Mouse (Mus musculus) gastrocnemius, postnatal 4 days (tissue): ENCODE results near the gene Myo18b. TPM values are rescaled to one million over a fixed set of nuclear protein-coding genes. Genes with fewer than 3 reads are reported as not detected.

Experiments
- DNase-seq, 2 experiments: peaks; one replicate each; pipeline ENCODE4 v3.0.0; 2021 to 2022; ENCODE audit warnings: low spot score in 2 of 2, mixed read lengths in 2 of 2
- long read RNA-seq, 2 experiments: library from polyadenylated mRNA; stranded (forward); transcript quantifications; one replicate each; pipeline ENCODE4 v2.0.0; 2021
- total RNA-seq, 2 experiments: library from RNA; stranded (reverse); gene quantifications; 2 replicates each; pipeline ENCODE4 v1.2.3; 2021

Gene Myo18b
- total RNA-seq = 100 to 1,000 TPM; 213 TPM
- long read RNA-seq, experiment 1, full-length matches to known transcripts = 11 of 104 reads
- long read RNA-seq, experiment 1, partial matches to known transcripts = 78 of 104 reads
- long read RNA-seq, experiment 1, other reads (novel, unspliced or antisense) = 15 of 104 reads
- long read RNA-seq, experiment 2, full-length matches to known transcripts = 17 of 179 reads
- long read RNA-seq, experiment 2, partial matches to known transcripts = 140 of 179 reads
- long read RNA-seq, experiment 2, other reads (novel, unspliced or antisense) = 22 of 179 reads

DNA sequence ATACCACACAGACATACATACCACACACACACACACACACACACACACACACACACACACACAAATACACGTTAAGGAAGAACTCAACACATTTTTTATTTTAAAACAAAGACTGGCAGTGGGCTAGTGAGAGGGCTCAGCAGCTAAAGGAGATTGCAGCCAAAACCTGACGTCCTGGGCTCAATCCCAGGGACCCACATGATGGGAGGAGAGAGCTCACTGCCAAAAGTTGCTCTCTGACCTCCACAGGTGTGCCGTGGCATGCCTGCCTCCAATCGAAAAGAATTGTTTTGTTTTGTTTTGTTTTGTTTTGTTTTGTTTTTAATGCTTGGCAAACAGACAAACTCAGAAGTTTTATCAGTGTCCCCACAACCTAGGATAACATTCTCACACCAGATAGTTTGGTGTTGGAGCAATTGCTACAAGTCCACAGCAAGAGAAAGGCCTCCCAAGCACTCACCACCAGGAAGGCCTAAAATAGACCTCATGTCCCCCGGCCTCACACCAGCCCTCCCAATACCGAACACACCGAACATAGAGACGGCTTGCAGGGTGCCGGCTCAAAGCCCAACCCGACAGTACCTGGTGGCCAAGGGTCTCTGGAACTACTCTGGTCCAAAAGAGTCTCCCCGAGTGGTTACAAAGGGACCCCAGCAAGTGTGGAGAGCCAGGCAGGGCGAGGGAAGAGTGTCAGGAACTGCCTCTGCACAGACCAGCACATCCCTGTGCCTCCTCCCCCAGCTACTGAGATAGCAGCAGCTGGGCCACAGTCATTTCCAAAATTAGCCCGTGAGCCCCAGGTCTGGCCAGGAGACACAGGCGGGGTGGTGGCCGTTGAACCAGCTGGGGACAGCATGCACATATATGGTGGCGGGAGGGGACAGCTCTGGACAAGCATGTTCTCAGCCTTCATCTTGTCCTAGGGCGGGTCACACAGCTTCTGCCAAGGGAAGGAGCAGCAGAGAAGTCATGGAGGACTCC is at the start of gene Myo18b:
Myo18b (minus strand) TSS at position 689 of the 981 bp plus-strand sequence.
- peak in 1 of 2 experiments; percentile 55 for DNase-seq

DNA sequence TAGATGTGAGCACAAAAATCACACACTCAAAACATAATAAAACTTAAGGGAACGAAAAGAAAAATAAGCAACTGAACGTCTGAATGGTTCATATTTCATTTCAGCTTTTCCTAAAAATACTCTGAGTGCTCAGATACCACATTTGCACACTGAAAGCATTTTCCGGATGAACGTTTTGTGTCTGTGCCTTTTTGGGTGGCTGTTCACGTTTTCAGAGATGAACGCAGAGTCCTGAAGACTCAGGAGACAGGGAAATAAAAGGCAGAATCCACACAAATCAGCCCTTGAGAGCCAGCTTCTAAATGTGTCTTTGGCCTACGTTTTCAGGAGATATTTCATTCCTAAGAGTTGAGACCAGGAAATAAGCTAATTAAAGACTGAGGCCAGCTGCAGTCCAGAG is 49.8 kb upstream of the Myo18b start:
- no peak for DNase-seq

GRCm38 (mm10) chr5:112942244-112942643 is 46.1 kb upstream of the Myo18b start:
- DNase-seq = no peak

DNA sequence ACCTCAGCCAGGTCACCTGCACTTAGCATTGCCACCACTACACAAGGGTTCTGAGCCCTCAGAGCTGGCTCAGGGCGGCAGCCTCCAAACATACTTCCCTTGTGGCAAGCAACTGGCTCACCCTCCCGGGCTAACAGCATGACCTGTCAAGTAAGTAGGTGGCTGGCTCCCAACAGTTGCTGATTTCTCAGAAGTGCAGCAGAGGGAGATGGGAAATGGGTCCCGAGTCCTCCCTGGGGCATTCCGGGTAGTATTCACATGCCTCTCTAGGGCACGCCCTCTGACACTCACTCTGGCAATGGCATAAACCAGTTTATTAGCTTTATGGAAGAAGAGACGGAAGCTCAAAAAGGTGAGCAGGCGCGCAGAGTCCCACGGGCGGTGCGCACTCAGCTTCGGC is 44.8 kb upstream of the Myo18b start:
- DNase-seq = no peak

DNA sequence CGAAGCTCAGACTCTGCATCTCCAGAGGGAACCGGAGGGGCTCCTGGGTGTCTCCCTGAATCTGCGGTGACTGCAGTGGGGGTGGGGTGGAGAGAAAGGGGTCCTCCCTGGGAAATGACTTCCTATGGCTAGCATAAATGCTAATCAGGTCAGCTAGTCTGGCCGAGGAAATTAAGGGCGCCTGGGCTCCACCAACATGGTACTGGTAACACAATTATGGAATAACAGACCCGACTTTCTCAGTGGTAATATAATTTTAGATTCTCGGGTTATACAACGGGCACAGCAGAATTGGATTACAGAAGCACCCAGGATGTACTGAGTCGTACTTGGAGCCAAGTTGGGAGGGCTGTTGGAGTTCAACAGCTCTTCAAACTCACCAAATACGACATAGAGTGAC is 40.5 kb upstream of the Myo18b start:
- DNase-seq = no peak

- no peak for DNase-seq
These were observed 39.3 kb upstream of the Myo18b start for GRCm38 (mm10) chr5:112935436-112935835.

GRCm38 (mm10) chr5:112932878-112933567 is 36.9 kb upstream of the Myo18b start:
- DNase-seq = no peak

- no peak for DNase-seq
These were observed 35.7 kb upstream of the Myo18b start for GRCm38 (mm10) chr5:112931901-112932300.

DNA sequence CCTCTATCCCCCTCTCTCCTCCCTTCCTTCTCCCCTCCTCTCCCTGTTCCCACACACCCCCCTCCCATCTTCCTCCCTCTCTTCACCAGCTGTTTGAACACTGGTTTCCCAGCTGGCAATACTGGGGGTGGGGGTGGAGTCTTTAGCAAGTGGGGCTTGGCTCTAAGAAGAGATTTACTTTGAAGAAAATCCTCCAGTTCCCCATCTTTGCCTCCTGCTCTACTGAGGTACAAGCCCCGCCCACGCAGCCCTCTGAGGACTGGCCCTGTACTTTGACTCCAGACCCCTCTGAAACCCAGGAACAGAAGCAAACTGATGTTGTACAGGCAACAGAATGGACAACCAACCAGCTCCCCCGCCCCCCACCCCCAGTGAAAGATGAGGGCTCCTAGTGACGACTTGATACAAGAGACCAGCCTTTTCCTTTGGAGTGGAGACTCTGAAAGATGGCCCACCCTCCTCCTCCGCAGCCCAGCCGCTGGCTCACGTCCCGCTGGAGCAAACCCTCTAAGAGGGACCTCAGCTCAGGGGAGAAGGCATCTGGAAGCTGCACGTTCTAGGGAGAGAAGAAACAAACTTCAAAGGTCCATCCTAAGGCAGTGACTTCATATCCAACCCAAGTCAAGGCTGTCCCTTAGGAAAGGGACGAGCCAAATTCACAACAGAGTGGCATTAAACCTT is 32.2 kb upstream of the Myo18b start:
- DNase-seq = no peak

DNA sequence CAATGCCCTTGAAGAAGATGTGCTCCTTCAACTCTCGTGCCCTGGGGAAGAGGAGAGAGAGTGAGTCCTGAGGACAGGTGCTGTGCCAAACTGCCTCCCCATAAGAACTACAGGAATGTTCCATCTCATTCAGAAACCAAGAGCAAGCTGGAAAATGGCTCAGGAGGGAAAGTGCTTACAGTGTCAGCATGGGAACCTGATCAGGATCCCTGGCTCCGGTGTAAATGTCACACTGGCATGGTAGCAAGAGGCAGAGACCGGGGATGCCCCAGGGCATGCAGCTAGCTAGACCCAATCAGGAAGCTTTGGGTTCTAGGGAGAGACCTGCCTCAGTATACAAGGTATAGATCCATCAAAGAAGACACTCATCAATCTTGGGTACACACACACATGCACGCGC is 29.3 kb upstream of the Myo18b start:
- DNase-seq = no peak

GRCm38 (mm10) chr5:112924806-112925205 is 28.6 kb upstream of the Myo18b start:
- DNase-seq = no peak

DNA sequence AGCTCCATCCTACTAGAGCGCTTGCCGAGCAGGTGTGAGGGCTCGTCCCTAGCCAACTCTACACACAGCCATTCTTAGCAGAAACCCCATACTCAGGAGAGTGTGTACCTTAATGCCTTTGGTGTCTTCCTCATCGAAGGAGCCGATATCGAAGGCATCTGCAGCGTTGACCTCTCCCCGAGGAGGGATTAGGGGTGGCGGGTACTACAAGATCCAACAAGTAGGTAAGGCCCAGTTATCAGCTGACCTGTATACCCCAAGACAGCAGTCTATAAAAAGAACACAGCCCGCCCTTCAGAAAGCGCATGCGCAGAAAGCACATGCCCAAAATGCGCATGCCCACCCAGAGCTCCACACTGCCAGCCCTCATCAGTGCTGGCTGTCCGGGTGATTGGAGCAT is 27.7 kb upstream of the Myo18b start:
- no peak for DNase-seq

GRCm38 (mm10) chr5:112921914-112922313 is 25.8 kb upstream of the Myo18b start:
- DNase-seq = no peak

GRCm38 (mm10) chr5:112910381-112910780 is 14.2 kb upstream of the Myo18b start:
- DNase-seq = no peak

GRCm38 (mm10) chr5:112908169-112908614 is 12.0 kb upstream of the Myo18b start:
- no peak for DNase-seq

DNA sequence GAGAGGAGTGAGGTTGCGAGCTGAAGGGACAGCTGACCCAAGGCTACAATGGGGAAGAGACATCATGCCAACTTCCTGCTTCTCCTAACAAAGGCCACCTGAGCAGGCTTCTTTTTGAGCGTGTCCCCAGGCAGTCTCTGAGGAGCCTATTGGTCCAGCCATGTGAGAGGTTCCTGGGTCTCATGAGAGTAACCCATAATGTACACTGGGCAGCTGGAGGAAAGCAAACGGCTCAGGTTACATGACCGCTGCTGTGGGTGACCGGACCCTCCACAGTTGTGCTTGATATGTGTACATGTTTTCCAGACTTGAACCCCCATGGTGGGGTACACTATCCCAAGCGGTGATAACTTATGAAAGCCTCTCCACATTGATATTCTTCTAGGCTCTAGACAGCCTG is 11.3 kb upstream of the Myo18b start:
- no peak for DNase-seq

GRCm38 (mm10) chr5:112893462-112894060 is 2.6 kb downstream of the Myo18b start:
- no peak for DNase-seq

DNA sequence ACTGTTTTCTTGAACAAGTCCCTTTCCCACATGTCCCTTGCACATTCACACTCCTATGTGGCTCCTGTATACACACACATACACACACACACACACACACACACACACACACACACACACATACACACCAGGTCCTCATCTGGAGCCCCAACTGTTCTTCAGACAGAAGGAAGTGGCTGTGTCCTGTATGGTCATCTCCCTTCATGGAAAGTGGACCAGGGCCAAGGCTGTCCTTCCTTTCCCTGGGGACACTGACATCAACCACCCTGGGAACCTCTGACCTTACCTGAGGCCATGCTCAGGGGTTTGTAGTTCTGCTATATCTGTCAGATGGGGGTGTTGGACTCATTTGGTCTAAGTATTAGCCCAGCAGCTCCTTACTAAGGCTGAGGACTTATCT is 3.8 kb downstream of the Myo18b start:
- DNase-seq = no peak

- no peak for DNase-seq
These were observed 7.5 kb downstream of the Myo18b start for GRCm38 (mm10) chr5:112888651-112889050.

DNA sequence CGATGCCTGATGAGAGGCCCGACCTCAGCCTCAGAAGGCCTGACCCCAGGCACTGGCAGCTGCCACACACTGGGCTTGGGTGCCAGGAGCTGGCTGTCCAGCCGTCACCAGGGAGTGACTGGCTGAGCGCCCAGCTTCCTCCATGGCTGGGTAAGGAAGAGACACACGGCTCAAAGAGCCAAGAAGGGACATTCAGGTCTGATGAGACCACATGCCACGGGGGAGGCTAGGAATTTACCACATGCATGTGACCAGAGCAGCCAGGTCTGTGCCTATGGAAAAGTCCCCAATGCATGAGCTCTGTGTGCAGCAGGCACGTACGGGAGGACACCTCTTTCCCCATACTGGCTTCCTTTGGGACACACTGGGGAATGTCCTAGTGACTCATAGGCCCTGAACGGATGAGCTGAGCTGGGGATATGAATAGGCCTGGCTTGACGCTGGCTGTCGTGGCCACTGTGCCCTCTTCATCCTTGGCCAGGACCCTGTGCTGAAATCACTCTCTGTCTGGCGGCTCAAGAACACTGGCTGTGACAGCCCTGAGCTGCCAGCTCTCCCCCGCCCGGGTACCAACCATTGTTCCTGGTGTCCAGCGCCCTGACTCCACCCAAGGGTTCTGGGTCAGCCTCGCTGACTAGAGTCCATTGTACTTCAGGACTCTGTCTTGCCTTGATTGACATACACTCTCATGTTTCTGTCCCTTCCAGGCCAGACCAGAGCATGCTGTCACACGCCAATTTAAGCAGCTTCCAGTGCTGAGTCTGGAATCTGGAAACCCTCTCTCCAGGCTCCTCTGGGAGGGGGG is 9.3 kb downstream of the Myo18b start:
- DNase-seq = peak; percentile 50 to 76
